Mouse (Mus musculus) bone marrow, adult 2 months (tissue): ENCODE measurements at regions not wholly inside any gene's neighbourhood (a gene's known extent, or its start where the extent isn't known, plus 50 kb on each side); places are given as distances from the start of the nearest gene placed in this dataset.

Experiments
- CTCF ChIP-seq: fragments of 200-500 bp; IDR thresholded peaks from 2 replicates; pipeline ENCODE4 v1.5.1; 2011; ENCODE audit warnings: low read length, control low read depth; ENCODE audit not compliant: control insufficient read depth, insufficient read depth
- POLR2A ChIP-seq: fragments of 200-500 bp; IDR thresholded peaks from 2 replicates; pipeline ENCODE4 v1.6.1; 2011; ENCODE audit warnings: low read depth, mild to moderate bottlenecking, control low read depth, low read length, borderline replicate concordance; ENCODE audit not compliant: control insufficient read depth

DNA sequence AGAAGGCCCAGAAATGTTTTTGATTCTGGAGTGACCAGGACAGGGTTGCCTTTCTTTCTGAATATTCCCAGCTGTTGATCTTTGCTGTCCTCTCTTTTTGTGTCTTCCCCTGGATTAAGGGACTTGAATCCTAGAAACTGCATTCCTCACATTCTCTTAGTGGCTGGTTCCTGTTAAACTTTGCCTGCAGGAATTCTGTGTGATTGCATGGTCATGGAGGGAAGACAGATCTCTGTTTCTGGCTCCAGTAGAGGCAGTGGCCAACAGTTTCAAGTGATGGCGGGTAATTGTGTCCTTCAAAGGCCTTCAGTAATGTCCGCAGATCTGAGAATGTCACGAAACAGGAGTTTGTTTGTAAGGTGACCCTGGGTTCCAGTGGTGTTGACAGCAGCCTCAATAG is 410.1 kb upstream of the Mmadhc start:
- no peak for TF ChIP-seq CTCF
- TF ChIP-seq POLR2A = no peak
